Mouse (Mus musculus) ES-Bruce4 (cell line): ENCODE results near the gene Man1c1. TPM values are rescaled to one million over a fixed set of nuclear protein-coding genes. Genes with fewer than 3 reads are reported as not detected.

Source experiments
- H3K27ac ChIP-seq: 2 replicates; pipeline ENCODE4 v1.5.1; 2012; ENCODE audit warnings: low read length, inconsistent platforms; ENCODE audit not compliant: insufficient read depth
- H3K27me3 ChIP-seq: 2 replicates; pipeline ENCODE4 v1.6.1; 2012; ENCODE audit warnings: mild to moderate bottlenecking, low read length, inconsistent platforms; ENCODE audit not compliant: control insufficient read depth, poor library complexity, insufficient read depth, severe bottlenecking
- H3K36me3 ChIP-seq: 2 replicates; pipeline ENCODE4 v1.6.1; 2012; ENCODE audit warnings: inconsistent platforms, mild to moderate bottlenecking, low read length, moderate library complexity; ENCODE audit not compliant: control insufficient read depth, poor library complexity, insufficient read depth, severe bottlenecking
- H3K4me1 ChIP-seq: one replicate; pipeline ENCODE4 v1.8.1; 2011; ENCODE audit warnings: low read length; ENCODE audit not compliant: control insufficient read depth, insufficient read depth
- H3K4me3 ChIP-seq: 2 replicates; pipeline ENCODE4 v1.5.1; 2011; ENCODE audit warnings: low read depth, mild to moderate bottlenecking, low read length
- H3K9ac ChIP-seq: 2 replicates; pipeline ENCODE4 v1.6.1; 2012; ENCODE audit warnings: low read depth, mild to moderate bottlenecking, inconsistent platforms; ENCODE audit not compliant: poor library complexity, severe bottlenecking
- H3K9me3 ChIP-seq: replicated peaks from 2 replicates; pipeline ENCODE4 v1.6.1; 2012; ENCODE audit warnings: mild to moderate bottlenecking, low read length, inconsistent platforms; ENCODE audit not compliant: control insufficient read depth, poor library complexity, insufficient read depth, severe bottlenecking
- CTCF ChIP-seq: IDR thresholded peaks from one replicate; pipeline ENCODE4 v1.8.1; 2011; ENCODE audit warnings: low read depth, low read length
- EP300 ChIP-seq: IDR thresholded peaks from 2 replicates; pipeline ENCODE4 v1.6.1; 2011; ENCODE audit warnings: low read depth, low read length; ENCODE audit not compliant: insufficient read depth
- POLR2A ChIP-seq: IDR thresholded peaks from one replicate; pipeline ENCODE4 v1.8.1; 2011; ENCODE audit warnings: low read length; ENCODE audit not compliant: insufficient read depth
- polyA plus RNA-seq: library from polyadenylated mRNA; stranded (reverse); fragments of >200 nt; gene quantifications from 2 replicates; pipeline ENCODE4 v1.2.4, GENCODE M21; 2011; ENCODE audit warnings: low read depth; ENCODE audit not compliant: missing spikeins, insufficient read depth, insufficient read length

Gene Man1c1
- polyA plus RNA-seq, 1 experiment: 7.1 TPM

GRCm38 (mm10) chr4:134628575-134629384 is 75.3 kb downstream of the Man1c1 start:
- Histone ChIP-seq H3K4me3 (peak overlapping the region; percentile 1), H3K36me3 (no peaks in the 10 kb centered on the region), H3K9ac (no peak overlapping the region), H3K27me3 (no peaks in the 10 kb centered on the region), H3K4me1 (peaks cover 14% of the 10 kb centered on the region), H3K9me3 (no peaks in the 10 kb centered on the region), H3K27ac (peak overlapping the region; percentile 8)
- TF ChIP-seq EP300 (no peak), POLR2A (no peak), CTCF (no peak)

- Histone ChIP-seq H3K4me1 (peaks cover 14% of the 10 kb centered on the region), H3K27ac (no peak overlapping the region), H3K9ac (no peak overlapping the region), H3K36me3 (no peaks in the 10 kb centered on the region), H3K9me3 (no peaks in the 10 kb centered on the region), H3K4me3 (no peak overlapping the region), H3K27me3 (no peaks in the 10 kb centered on the region)
- no peak for TF ChIP-seq POLR2A
- TF ChIP-seq CTCF: no peak
- no peak for TF ChIP-seq EP300
These were observed 76.0 kb downstream of the Man1c1 start for GRCm38 (mm10) chr4:134628058-134628457.

- Histone ChIP-seq H3K36me3 (no peaks in the 10 kb centered on the region), H3K9ac (no peak overlapping the region), H3K4me3 (no peak overlapping the region), H3K9me3 (no peaks in the 10 kb centered on the region), H3K4me1 (peaks cover 14% of the 10 kb centered on the region), H3K27me3 (no peaks in the 10 kb centered on the region), H3K27ac (no peak overlapping the region)
- TF ChIP-seq POLR2A (no peak), CTCF (no peak), EP300 (no peak)
These were observed 77.2 kb downstream of the Man1c1 start for GRCm38 (mm10) chr4:134626883-134627282.

GRCm38 (mm10) chr4:134626350-134626749 is 77.7 kb downstream of the Man1c1 start:
- H3K36me3 ChIP-seq: no peaks in the 10 kb centered on the region
- H3K9ac ChIP-seq: no peak overlapping the region
- H3K27me3 ChIP-seq: no peaks in the 10 kb centered on the region
- H3K27ac ChIP-seq: no peak overlapping the region
- no peak overlapping the region for H3K4me3 ChIP-seq
- H3K9me3 ChIP-seq: no peaks in the 10 kb centered on the region
- no peak for TF ChIP-seq POLR2A
- peaks cover 14% of the 10 kb centered on the region for H3K4me1 ChIP-seq

- H3K27me3 ChIP-seq: no peaks in the 10 kb centered on the region
- H3K27ac ChIP-seq: no peak overlapping the region
- no peak overlapping the region for H3K9ac ChIP-seq
- H3K9me3 ChIP-seq: no peaks in the 10 kb centered on the region
- no peak for TF ChIP-seq EP300
- no peak for TF ChIP-seq POLR2A
- TF ChIP-seq CTCF: no peak
- no peaks in the 10 kb centered on the region for H3K36me3 ChIP-seq
- H3K4me1 ChIP-seq: peaks cover 14% of the 10 kb centered on the region
- H3K4me3 ChIP-seq: no peak overlapping the region
These were observed 79.8 kb downstream of the Man1c1 start for GRCm38 (mm10) chr4:134624109-134624862.

- Histone ChIP-seq H3K4me3 (no peak overlapping the region), H3K9ac (no peak overlapping the region), H3K27ac (no peak overlapping the region), H3K27me3 (no peaks in the 10 kb centered on the region), H3K9me3 (no peaks in the 10 kb centered on the region), H3K4me1 (no peaks in the 10 kb centered on the region), H3K36me3 (no peaks in the 10 kb centered on the region)
- no peak for TF ChIP-seq POLR2A
- TF ChIP-seq EP300: no peak
- TF ChIP-seq CTCF: no peak
These were observed 82.4 kb downstream of the Man1c1 start for GRCm38 (mm10) chr4:134621695-134622094.
